Mouse (Mus musculus): Measurements from ENCODE around the gene Padi3.

Gene Padi3

DNA sequence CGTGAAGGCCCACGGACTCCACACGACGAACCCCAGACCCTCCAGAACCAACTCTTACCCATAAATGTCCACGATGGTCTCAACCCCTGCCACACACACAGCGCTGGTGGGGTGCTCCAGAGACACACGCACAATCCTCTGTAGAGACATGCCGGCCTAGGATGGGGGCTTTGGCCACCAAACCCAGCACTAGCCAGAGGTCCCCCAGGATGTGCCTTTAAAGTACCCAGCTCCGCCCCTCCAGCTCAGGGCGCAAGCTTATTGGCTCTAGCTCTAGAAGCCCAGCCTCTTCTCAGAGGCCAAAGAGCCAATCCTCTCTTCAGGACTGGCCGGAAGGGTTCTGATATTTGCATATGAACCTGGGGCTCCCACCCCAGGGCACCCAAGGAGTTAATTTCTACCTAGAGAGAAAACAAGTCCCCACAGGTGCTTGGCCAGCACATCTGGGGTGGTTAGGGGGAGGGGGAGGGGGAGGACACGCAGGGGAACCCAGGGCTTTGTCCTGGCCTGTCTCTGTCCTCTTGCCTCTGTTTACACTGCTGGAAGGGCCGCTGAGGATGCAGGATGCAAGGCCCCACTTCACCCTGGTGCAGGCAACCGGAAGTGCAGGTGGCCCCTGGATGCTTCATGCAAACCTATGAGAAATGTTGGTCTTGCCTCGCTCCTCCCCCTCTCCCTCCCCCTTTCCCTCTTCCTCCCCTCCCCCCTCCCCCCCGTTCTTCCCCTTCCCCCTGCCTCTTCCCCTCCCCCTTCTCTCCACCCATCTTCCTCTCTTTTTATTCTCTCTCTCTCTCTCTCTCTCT, at the start of gene Padi3:
Gene Padi3, minus strand, starts transcription at position 191 of the 803 bp plus-strand sequence.
- DNase-seq (ENCODE audit: low spot score in 2 of 2) = no peak

GRCm38 (mm10) chr4:140859291-140859690, 48.8 kb upstream of the Padi3 start:
- no peak for DNase-seq (ENCODE audit: low spot score in 2 of 2)

GRCm38 (mm10) chr4:140857813-140858212, 47.4 kb upstream of the Padi3 start:
- no peak for DNase-seq (ENCODE audit: low spot score in 2 of 2)

DNA sequence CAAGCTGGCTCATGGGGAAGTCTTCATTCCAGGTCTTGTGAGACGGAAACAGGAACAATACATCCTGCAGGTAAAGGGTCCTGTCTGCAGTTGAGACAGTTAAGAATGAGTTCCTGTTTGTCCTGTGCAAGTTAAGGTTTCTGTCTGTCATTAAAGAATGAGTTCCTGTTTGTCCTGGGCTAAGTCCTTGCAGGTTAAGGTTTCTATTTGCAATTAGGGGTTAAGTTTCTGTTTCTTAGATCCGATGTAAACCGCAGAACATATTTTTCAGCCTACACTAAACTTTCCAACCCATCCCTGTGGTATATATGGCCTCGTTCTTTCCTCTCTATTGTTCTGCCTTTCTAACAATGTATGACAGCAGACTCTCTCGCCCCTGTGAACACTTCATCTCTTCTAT, 46.6 kb upstream of the Padi3 start:
- DNase-seq (ENCODE audit: low spot score in 2 of 2) = no peak

- no peak for DNase-seq (ENCODE audit: low spot score in 2 of 2)
Measured at GRCm38 (mm10) chr4:140855151-140855550, 44.7 kb upstream of the Padi3 start.

DNA sequence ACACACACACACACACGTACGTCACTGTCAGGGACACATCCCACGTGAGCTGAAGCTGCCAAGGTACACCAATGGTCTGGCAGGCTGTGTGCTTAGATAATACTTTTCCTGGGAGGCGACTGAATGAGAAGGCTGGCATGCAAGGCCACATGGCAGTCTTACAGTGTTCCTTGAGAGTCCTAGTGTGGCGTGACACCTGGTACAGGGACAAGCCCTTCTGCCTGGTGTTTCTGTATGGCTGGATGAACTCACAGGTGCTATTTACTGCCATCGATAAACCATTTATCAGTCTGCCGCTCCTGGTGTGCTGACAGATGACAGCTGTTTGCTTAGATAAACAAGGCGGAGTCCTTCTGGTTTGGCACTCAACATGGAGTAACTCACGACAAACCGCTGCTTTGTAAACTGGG, 44.0 kb upstream of the Padi3 start:
- no peak for DNase-seq (ENCODE audit: low spot score in 2 of 2)

GRCm38 (mm10) chr4:140853626-140854025, 43.2 kb upstream of the Padi3 start:
- DNase-seq (ENCODE audit: low spot score in 2 of 2) = no peak

GRCm38 (mm10) chr4:140849310-140849709, 38.9 kb upstream of the Padi3 start:
- no peak for DNase-seq (ENCODE audit: low spot score in 2 of 2)

DNA sequence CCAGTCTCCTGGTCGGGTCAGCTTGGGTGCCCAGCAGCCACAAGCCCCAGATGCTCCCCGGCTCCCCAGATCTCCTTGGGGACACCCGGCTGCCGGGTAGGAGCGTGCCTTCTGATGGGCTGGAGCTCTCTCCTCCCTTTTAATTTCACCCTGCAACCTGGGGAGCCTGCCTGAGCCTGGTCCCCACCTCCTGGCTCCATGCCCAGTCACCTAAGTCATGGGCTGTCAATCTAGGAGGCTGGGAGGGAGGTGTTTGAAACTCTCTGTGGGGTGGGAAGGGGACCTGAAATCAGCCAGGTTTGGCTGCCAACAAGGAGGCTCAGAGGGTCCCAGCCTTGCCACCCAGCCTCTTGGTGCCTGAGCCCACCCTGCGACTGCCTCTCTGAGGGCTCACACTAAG, 35.2 kb upstream of the Padi3 start, which contains the start of gene Padi1:
Gene Padi1, minus strand, starts transcription at position 113 of the 400 bp plus-strand sequence.
- no peak for DNase-seq (ENCODE audit: low spot score in 2 of 2)

- DNase-seq (ENCODE audit: low spot score in 2 of 2) = no peak
Measured at GRCm38 (mm10) chr4:140844991-140845390, 34.5 kb upstream of the Padi3 start.

- no peak for DNase-seq (ENCODE audit: low spot score in 2 of 2)
Measured at GRCm38 (mm10) chr4:140843670-140844280, 33.3 kb upstream of the Padi3 start.

- DNase-seq (ENCODE audit: low spot score in 2 of 2) = no peak
Measured at GRCm38 (mm10) chr4:140842909-140843308, 32.5 kb upstream of the Padi3 start.

DNA sequence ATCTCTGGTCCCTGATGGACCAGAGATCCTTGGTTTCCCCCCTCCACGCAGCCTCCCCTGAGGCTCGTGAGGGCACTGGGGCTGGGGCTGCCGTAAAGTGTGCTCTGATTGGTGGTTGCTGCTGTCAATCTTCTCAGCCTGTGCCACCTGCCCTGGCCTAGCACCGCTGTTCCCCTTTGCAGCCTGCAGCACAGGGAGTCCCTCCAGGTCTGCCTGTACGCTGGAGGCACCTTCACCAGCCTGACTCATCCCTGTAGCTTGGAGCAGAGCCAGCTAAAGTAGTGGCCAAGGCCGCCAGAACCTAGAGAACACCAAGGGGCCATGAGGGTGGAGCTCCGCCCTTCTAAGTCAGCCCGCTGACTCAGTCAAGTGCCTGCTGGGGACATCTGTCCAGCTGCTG, 27.4 kb upstream of the Padi3 start:
- peak; percentile 60 to 72 for DNase-seq (ENCODE audit: low spot score in 2 of 2)

- DNase-seq (ENCODE audit: low spot score in 2 of 2) = no peak
Measured at GRCm38 (mm10) chr4:140836208-140836866, 25.9 kb upstream of the Padi3 start.

GRCm38 (mm10) chr4:140835682-140836081, 25.2 kb upstream of the Padi3 start:
- peak in 1 of 2 experiments; percentile 53 for DNase-seq (ENCODE audit: low spot score in 2 of 2)

DNA sequence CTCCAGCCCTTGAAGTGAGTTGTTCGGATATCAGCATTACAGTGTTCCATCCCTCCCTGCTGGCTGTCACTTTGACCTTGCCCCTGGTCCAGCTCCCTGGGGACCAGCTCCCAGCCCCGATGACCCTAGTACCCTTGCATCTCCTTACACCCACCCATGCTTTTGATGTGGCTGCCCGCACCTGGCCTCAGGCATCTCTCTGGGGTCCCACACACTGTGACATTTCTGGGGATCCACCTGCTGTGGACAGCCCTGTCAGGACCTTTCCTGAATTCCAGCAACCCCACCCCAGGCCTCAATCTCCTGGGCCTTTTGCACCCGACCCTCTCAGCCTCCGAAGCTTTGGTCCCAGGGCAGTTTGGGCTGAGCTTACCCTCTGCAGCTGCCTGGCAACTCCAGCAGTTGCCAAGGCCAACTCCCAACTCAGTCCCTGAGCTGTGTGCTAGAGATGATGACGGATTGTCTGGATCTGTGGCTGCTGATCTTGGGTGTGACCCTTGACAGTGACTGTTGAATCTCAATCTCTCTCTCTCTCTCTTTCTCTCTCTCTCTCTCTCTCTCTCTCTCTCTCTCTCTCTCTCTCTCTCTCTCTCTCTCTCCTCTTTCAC, 24.0 kb upstream of the Padi3 start:
- no peak for DNase-seq (ENCODE audit: low spot score in 2 of 2)

GRCm38 (mm10) chr4:140832821-140833220, 22.4 kb upstream of the Padi3 start:
- DNase-seq (ENCODE audit: low spot score in 2 of 2) = no peak

- peak in 1 of 2 experiments; percentile 11 for DNase-seq (ENCODE audit: low spot score in 2 of 2)
Measured at GRCm38 (mm10) chr4:140831808-140832207, 21.4 kb upstream of the Padi3 start.

GRCm38 (mm10) chr4:140827237-140827636, 16.8 kb upstream of the Padi3 start:
- no peak for DNase-seq (ENCODE audit: low spot score in 2 of 2)

DNA sequence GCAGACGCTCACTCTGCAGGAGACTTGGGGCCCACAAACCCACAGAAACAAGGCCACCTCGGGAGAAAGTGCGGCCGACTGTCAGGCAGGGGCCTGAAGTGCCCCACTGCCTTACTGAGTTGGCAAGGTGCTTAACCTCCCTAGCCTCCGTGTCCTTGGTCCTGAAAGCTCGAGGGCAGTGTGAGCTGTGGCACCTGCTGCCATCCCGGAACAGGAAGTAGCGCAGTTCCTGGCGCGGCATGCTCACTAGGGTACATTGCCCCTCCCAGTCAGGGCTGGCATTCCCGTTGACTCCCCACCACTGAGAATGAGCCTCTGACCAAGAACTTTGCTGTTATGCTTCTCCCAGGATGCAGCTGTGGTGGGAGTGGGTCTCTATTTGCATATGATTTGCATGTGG, 15.5 kb upstream of the Padi3 start:
- no peak for DNase-seq (ENCODE audit: low spot score in 2 of 2)

GRCm38 (mm10) chr4:140821988-140822387, 11.5 kb upstream of the Padi3 start:
- DNase-seq (ENCODE audit: low spot score in 2 of 2) = peak; percentile 35 to 48

DNA sequence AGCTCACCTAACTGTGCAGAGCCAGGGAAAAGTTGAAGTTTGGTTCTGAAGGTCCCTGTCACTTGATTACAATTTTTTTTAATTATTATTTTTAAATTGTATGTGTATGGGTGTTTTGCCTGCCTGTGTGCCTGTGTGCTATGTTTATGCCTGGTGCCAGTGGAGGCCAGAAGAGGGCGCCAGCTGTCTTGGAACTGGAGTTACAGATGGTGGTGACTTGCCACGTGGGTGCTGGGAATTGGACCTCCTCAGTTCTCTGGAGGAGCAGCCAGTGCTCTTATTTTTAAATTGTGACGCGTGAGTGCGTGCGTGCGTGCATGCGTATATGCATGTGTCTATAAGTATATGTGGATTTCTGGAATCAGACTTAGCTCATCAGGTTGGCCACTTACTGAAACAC, 7.0 kb upstream of the Padi3 start:
- DNase-seq (ENCODE audit: low spot score in 2 of 2) = no peak
